Mouse (Mus musculus) brain, embryonic 14.5 days (tissue): ENCODE measurements around the gene Slc4a5.

ENCODE experiments used
- CTCF ChIP-seq: fragments of 200-500 bp; IDR thresholded peaks from 2 replicates; pipeline ENCODE4 v1.5.1; 2012; ENCODE audit warnings: inconsistent platforms, mild to moderate bottlenecking, moderate library complexity, borderline replicate concordance; ENCODE audit not compliant: insufficient read depth, insufficient read length; ENCODE audit errors: extremely low read depth
- POLR2A ChIP-seq: fragments of 200-500 bp; IDR thresholded peaks from 2 replicates; pipeline ENCODE4 v1.6.1; 2012; ENCODE audit warnings: mild to moderate bottlenecking, inconsistent platforms, borderline replicate concordance; ENCODE audit not compliant: poor library complexity, insufficient read depth, insufficient read length, severe bottlenecking; ENCODE audit errors: extremely low read depth

- TF ChIP-seq CTCF, result no peak
- no peak for TF ChIP-seq POLR2A
These were observed 106.7 kb downstream of the Slc4a5 start for GRCm38 (mm10) chr6:83326394-83326736.
